Mouse (Mus musculus): Measurements from ENCODE around the gene Vsig8. TPM values are rescaled to one million over a fixed set of nuclear protein-coding genes. Genes with fewer than 3 reads are reported as not detected.

Gene Vsig8
- total and polyA plus RNA-seq, 2 experiments from 2014 or later = 0.67 to 0.71 TPM

GRCm38 (mm10) chr1:172611304-172611703, 55.6 kb downstream of the Vsig8 start:
- no peak overlapping the region for H3K4me3 ChIP-seq (ENCODE audit: low read depth, low read length)
- no peak for TF ChIP-seq CTCF (IDR thresholded peaks at IDR 0.05; ENCODE audit: low read depth)
- H3K27me3 ChIP-seq (ENCODE audit: insufficient read depth, low read length) = no peaks in the 10 kb centered on the region
- no peaks in the 10 kb centered on the region for H3K4me1 ChIP-seq (ENCODE audit: insufficient read depth)
- H3K27ac ChIP-seq (ENCODE audit: low read depth, low read length) = no peak overlapping the region
- DNase-seq (no peak), ATAC-seq (no peak)
- no peak overlapping the region for H3K9ac ChIP-seq
- WGBS = 87% methylated on average over 10 of the region's 10 CpGs
- H3K9me3 ChIP-seq (ENCODE audit: low read length) = no peaks in the 10 kb centered on the region
- no peaks in the 10 kb centered on the region for H3K36me3 ChIP-seq (ENCODE audit: insufficient read depth)
- H3K4me2 ChIP-seq (ENCODE audit: low read depth) = no peak overlapping the region

- WGBS = 65% methylated on average over 1 of the region's 1 CpGs
- no peak for DNase-seq
- no peak overlapping the region for H3K4me2 ChIP-seq (ENCODE audit: low read depth)
These were observed 57.0 kb downstream of the Vsig8 start for GRCm38 (mm10) chr1:172612745-172613144.

More at GRCm38 (mm10) chr1:172612745-172613144, 57.0 kb downstream of the Vsig8 start:
- peak; percentile 65 for TF ChIP-seq CTCF (IDR thresholded peaks at IDR 0.05; ENCODE audit: low read depth)
- H3K4me3 ChIP-seq (ENCODE audit: low read depth, low read length) = no peak overlapping the region
- no peaks in the 10 kb centered on the region for H3K27me3 ChIP-seq (ENCODE audit: insufficient read depth, low read length)
- no peaks in the 10 kb centered on the region for H3K9me3 ChIP-seq (ENCODE audit: low read length)
- no peak overlapping the region for H3K27ac ChIP-seq (ENCODE audit: low read depth, low read length)
- no peak for ATAC-seq
- H3K36me3 ChIP-seq (ENCODE audit: insufficient read depth) = no peaks in the 10 kb centered on the region
- 0 out of 2 replicates have a peak, but pooled peaks cover 5% of the 10 kb centered on the region for H3K4me1 ChIP-seq (ENCODE audit: insufficient read depth)
- no peak overlapping the region for H3K9ac ChIP-seq

Other genes with a start within 250 kb of the Vsig8 start
- gene Kcnj9, start 226.6 kb upstream of the Vsig8 start, total RNA-seq (2014; rRNA removed) = 7.5 and 8.6 TPM in 2 replicates
- 2.9 and 4.8 TPM in 2 replicates for gene Kcnj9, start 226.6 kb upstream of the Vsig8 start, polyA plus RNA-seq (2015; fragmentation: Nextera tagmentation; extraction: Ambion mirVana)
- gene Kcnj10, start 214.7 kb upstream of the Vsig8 start, total RNA-seq (2014; rRNA removed) = 3.2 and 4.1 TPM in 2 replicates
- gene Kcnj10, start 214.7 kb upstream of the Vsig8 start, polyA plus RNA-seq (2015; fragmentation: Nextera tagmentation; extraction: Ambion mirVana) = 1.4 and 2.9 TPM in 2 replicates
- 10.4 and 14.5 TPM in 2 replicates for gene Pigm, start 179.4 kb upstream of the Vsig8 start, total RNA-seq (2014; rRNA removed)
- 1.9 and 2.3 TPM in 2 replicates for gene Pigm, start 179.4 kb upstream of the Vsig8 start, polyA plus RNA-seq (2015; fragmentation: Nextera tagmentation; extraction: Ambion mirVana)
- gene Slamf9, start 80.6 kb upstream of the Vsig8 start, total RNA-seq (2014; rRNA removed) = 0.15 and 0.43 TPM in 2 replicates
- 0.21 and 0.30 TPM in 2 replicates for gene Slamf9, start 80.6 kb upstream of the Vsig8 start, polyA plus RNA-seq (2015; fragmentation: Nextera tagmentation; extraction: Ambion mirVana)
- gene Igsf9, start 74.2 kb upstream of the Vsig8 start, total RNA-seq (2014; rRNA removed) = 35.3 and 36.2 TPM in 2 replicates
- 13.3 and 25.6 TPM in 2 replicates for gene Igsf9, start 74.2 kb upstream of the Vsig8 start, polyA plus RNA-seq (2015; fragmentation: Nextera tagmentation; extraction: Ambion mirVana)
- gene Tagln2, start 55.9 kb upstream of the Vsig8 start, total RNA-seq (2014; rRNA removed) = 31.5 and 33.8 TPM in 2 replicates
- gene Tagln2, start 55.9 kb upstream of the Vsig8 start, polyA plus RNA-seq (2015; fragmentation: Nextera tagmentation; extraction: Ambion mirVana) = 42.8 and 48.5 TPM in 2 replicates
- gene Cfap45, start 35.1 kb upstream of the Vsig8 start, total RNA-seq (2014; rRNA removed) = 3.0 and 5.1 TPM in 2 replicates
- 3.9 and 5.5 TPM in 2 replicates for gene Cfap45, start 35.1 kb upstream of the Vsig8 start, polyA plus RNA-seq (2015; fragmentation: Nextera tagmentation; extraction: Ambion mirVana)
- gene Slamf8, start 34.6 kb downstream of the Vsig8 start, total RNA-seq (2014; rRNA removed) = not detected in 2 replicates
- 0.08 TPM in 1 of 2 replicates, not detected in the other for gene Slamf8, start 34.6 kb downstream of the Vsig8 start, polyA plus RNA-seq (2015; fragmentation: Nextera tagmentation; extraction: Ambion mirVana)
- not detected in 2 replicates for gene Fcrl6, start 46.6 kb downstream of the Vsig8 start, total RNA-seq (2014; rRNA removed)
- 0.18 TPM in 1 of 2 replicates, not detected in the other for gene Fcrl6, start 46.6 kb downstream of the Vsig8 start, polyA plus RNA-seq (2015; fragmentation: Nextera tagmentation; extraction: Ambion mirVana)
- gene Dusp23, start 77.0 kb downstream of the Vsig8 start, total RNA-seq (2014; rRNA removed) = 1.9 and 3.0 TPM in 2 replicates
- 8.0 and 8.9 TPM in 2 replicates for gene Dusp23, start 77.0 kb downstream of the Vsig8 start, polyA plus RNA-seq (2015; fragmentation: Nextera tagmentation; extraction: Ambion mirVana)
- gene Crp, start 142.1 kb downstream of the Vsig8 start, total RNA-seq (2014; rRNA removed) = 0.19 TPM in 1 of 2 replicates, not detected in the other
- gene Crp, start 142.1 kb downstream of the Vsig8 start, polyA plus RNA-seq (2015; fragmentation: Nextera tagmentation; extraction: Ambion mirVana) = not detected in 2 replicates